Mouse (Mus musculus) forebrain, embryonic 16.5 days (tissue): Measurements from ENCODE around the gene Hmgxb4. TPM values are rescaled to one million over a fixed set of nuclear protein-coding genes. Genes with fewer than 3 reads are reported as not detected.
"Not testable (repeated sequence)": the region's sequence is repeated elsewhere in the genome, so short reads cannot be mapped to it uniquely, and the experiment has no call there.

Experiments
- ATAC-seq: fragments of 200-750 bp; cut with Nextera tagmentation; 2 replicates; pipeline ENCODE4 v1.8.0; 2017; ENCODE audit warnings: mild to moderate bottlenecking, moderate library complexity
- H3K27ac ChIP-seq: fragments of 300-500 bp; sonication (generic); 2 replicates; pipeline ENCODE4 v1.5.1; 2014; ENCODE audit warnings: low read length, control low read depth
- H3K27me3 ChIP-seq: fragments of 300-500 bp; sonication (generic); replicated peaks from 2 replicates; pipeline ENCODE4 v1.6.1; 2014; ENCODE audit warnings: low read length; ENCODE audit not compliant: control insufficient read depth, insufficient read depth
- H3K36me3 ChIP-seq: fragments of 300-500 bp; sonication (generic); 2 replicates; pipeline ENCODE4 v1.6.1; 2014; ENCODE audit not compliant: control insufficient read depth, insufficient read depth
- H3K4me1 ChIP-seq: fragments of 300-500 bp; sonication (generic); replicated peaks from 2 replicates; pipeline ENCODE4 v1.6.1; 2014; ENCODE audit warnings: low read length; ENCODE audit not compliant: control insufficient read depth, insufficient read depth
- H3K4me2 ChIP-seq: fragments of 300-500 bp; sonication (generic); 2 replicates; pipeline ENCODE4 v1.6.1; 2014; ENCODE audit warnings: mild to moderate bottlenecking, low read length, control low read depth
- H3K4me3 ChIP-seq: fragments of 300-500 bp; sonication (generic); replicated peaks from 2 replicates; pipeline ENCODE4 v1.5.1; 2014; ENCODE audit warnings: mild to moderate bottlenecking, low read length, control low read depth
- H3K9ac ChIP-seq: fragments of 300-500 bp; sonication (generic); replicated peaks from 2 replicates; pipeline ENCODE4 v1.6.1; 2014; ENCODE audit warnings: low read depth, low read length, control low read depth
- H3K9me3 ChIP-seq: fragments of 300-500 bp; sonication (generic); 2 replicates; pipeline ENCODE4 v1.6.1; 2016; ENCODE audit warnings: low read length; ENCODE audit not compliant: control insufficient read depth
- WGBS: fragments of 180-500 bp; shearing (Covaris S2); extraction: QIAGEN DNeasy Blood & Tissue Kit; methylation state at CpG from one replicate; pipeline ENCODE4 v1.1.7; 2014; 5-methylcytosine and 5-hydroxymethylcytosine counted together
- polyA plus RNA-seq: library from polyadenylated mRNA; unstranded; fragments of >200 nt; fragmentation: Nextera tagmentation; extraction: Ambion mirVana; gene quantifications from 2 replicates; pipeline ENCODE4 v1.2.1, GENCODE M21; 2015

The Hmgxb4 gene
- 41.2 and 48.3 TPM in 2 replicates for polyA plus RNA-seq

DNA sequence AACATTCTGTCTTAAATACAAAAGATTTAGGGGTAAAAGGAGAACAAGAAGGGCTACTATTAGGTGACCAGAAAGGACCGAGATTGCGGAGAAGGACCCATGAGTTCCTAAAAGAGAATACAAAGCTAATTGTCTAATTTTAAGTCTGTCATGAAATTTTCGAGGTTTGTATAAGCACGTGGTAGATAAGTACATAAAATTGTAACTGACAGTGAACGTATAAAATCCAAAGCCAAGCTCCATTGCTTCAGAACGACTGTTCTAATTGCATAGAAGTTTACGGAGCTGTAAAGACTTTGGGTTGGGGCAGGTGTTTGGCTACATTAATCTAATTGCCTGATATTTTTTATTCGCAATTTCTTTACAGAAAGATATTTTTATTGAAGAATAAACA is at the start of gene Hmgxb4:
Hmgxb4 (plus strand) TSS at position 276 of the 394 bp plus-strand sequence.
- peak within 1 kb of the TSS; percentile 97 for H3K9ac ChIP-seq
- peak within 1 kb of the TSS; percentile 64 for H3K4me2 ChIP-seq
- H3K4me1 ChIP-seq = peaks cover 5% of the 10 kb centered on the region
- peak within 1 kb of the TSS; percentile 95 for H3K27ac ChIP-seq
- ATAC-seq = peak; percentile 14
- 8% methylated on average over 8 of the region's 8 CpGs for WGBS
- H3K27me3 ChIP-seq = 0 out of 2 replicates have a peak, but pooled peaks cover 2% of the 10 kb centered on the region
- no peaks in the 10 kb centered on the region for H3K36me3 ChIP-seq
- H3K9me3 ChIP-seq = no peaks in the 10 kb centered on the region
- H3K4me3 ChIP-seq = peak within 1 kb of the TSS; percentile 66

DNA sequence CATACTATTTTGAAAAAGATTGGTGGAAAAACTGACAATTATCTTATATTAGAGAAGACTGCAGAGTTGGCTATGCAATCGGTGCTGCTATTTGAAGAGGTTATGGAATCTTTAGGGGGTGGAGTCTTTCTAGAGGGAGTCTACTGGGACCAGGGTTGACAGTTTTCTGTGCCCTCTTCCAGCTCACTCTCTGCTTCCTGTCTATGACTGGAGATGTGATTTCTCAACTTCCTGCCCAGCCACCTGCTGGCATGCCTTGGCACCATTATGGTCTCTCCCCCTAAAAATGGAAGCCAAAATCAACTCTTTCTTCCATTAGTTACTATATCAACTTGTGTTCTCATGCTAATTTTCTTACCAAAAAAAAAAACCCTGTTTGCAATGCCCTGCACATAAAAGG is 43.7 kb upstream of the Hmgxb4 start:
- 96% methylated on average over 1 of the region's 1 CpGs for WGBS
- H3K4me2 ChIP-seq = no peak overlapping the region
- no peaks in the 10 kb centered on the region for H3K27me3 ChIP-seq
- H3K9me3 ChIP-seq = no peaks in the 10 kb centered on the region
- ATAC-seq = no peak
- no peaks in the 10 kb centered on the region for H3K4me1 ChIP-seq
- H3K9ac ChIP-seq = no peak overlapping the region
- H3K36me3 ChIP-seq = no peaks in the 10 kb centered on the region
- no peak overlapping the region for H3K27ac ChIP-seq
- no peak overlapping the region for H3K4me3 ChIP-seq

DNA sequence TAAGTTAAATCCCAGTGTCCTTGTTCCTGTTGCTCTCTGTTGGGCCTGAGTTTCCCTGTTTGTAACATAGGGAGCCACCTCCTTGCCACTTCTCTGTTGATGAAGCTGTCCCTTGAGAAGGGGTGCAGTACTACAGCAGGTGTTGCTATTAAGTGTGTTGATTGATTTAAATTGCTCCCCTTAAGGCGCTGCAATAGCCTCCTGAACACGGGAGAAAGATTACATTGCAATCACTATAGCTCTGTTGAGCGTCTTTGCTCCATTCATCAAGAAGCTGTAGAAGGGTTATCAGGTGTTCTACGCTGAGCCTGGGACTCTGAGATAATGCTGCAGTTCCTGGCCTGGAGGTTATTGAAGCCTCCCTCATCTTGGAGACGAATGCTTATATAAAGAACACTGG is 29.2 kb upstream of the Hmgxb4 start:
- Histone ChIP-seq H3K9ac (no peak overlapping the region), H3K27me3 (no peaks in the 10 kb centered on the region), H3K36me3 (no peaks in the 10 kb centered on the region), H3K9me3 (no peaks in the 10 kb centered on the region), H3K27ac (no peak overlapping the region), H3K4me1 (no peaks in the 10 kb centered on the region), H3K4me2 (no peak overlapping the region), H3K4me3 (no peak overlapping the region)
- no peak for ATAC-seq
- 81% methylated on average over 5 of the region's 5 CpGs for WGBS

DNA sequence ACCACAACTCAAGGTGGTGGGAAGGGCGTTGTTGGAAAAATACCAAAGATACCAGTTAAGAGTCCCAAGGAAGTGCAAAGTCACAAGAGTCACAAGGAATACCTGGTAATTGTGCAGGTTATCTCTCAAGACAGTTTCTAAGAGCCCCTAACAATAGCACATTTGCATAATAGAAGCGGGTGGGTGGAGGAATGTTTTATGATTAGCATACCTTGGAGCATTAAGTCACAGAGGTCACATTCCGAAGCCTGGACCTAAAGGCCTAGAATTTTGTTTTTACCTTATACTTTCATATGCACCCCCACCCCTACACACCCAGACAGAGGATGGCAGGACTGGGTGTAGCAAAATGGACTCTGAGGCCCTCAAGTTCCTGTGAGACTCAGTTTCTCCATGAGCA is 22.9 kb upstream of the Hmgxb4 start:
- H3K9me3 ChIP-seq, ATAC-seq, H3K4me1 ChIP-seq, H3K4me3 ChIP-seq, H3K9ac ChIP-seq, H3K4me2 ChIP-seq, H3K36me3 ChIP-seq, H3K27ac ChIP-seq, H3K27me3 ChIP-seq: not testable (repeated sequence)
- WGBS = 95% methylated on average over 3 of the region's 3 CpGs

DNA sequence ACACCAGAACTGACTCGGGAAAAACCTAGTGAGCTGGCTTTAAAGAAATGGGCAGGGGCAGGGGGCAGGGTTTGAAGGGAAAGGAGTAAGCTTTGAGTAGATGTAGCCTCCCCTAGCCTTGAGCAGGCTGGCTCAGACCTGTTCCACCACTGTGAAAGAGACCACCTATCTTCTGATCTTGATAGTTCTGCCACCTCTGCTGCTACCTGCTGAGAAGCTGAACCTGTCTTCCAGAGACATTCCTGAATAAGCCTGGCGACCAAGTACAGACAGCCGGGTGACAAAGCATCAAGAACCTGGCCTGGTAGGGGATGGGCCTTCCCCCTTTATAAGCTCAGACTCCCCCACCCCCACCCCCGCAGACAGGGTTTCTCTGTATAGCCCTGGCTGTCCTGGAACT is 21.5 kb upstream of the Hmgxb4 start:
- Histone ChIP-seq H3K9ac (no peak overlapping the region), H3K36me3 (no peaks in the 10 kb centered on the region), H3K27me3 (no peaks in the 10 kb centered on the region), H3K9me3 (no peaks in the 10 kb centered on the region), H3K27ac (no peak overlapping the region), H3K4me1 (no peaks in the 10 kb centered on the region), H3K4me2 (no peak overlapping the region), H3K4me3 (no peak overlapping the region)
- WGBS = 82% methylated on average over 4 of the region's 4 CpGs
- no peak for ATAC-seq

DNA sequence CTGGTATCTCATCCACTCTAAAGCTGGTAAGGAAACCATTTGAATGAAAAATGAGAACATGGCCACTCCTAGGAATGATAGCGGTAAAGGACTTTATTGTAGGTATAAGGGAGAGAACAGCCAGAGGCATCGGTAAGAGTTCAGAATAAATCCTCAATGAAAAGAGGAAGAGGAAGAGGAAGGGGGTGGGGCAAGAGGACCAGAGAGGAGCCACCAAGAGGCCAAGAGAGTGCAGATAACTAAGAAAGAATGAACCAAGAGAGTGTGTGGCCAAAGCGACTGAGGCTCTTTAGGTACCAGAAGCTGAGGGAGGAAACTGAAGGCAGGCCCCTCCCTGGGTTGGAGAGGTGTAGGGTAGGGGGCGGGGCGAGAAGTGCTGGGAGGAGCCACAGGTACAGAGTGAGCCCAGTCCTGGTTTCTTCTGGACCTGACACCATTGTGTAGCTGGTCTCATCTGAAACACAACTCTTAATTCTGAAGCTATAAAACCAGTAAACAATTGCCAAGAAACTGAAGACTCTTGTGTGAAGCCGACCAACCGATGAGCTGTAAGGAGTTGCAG is 20.8 kb upstream of the Hmgxb4 start:
- no peak for ATAC-seq
- 85% methylated on average over 7 of the region's 7 CpGs for WGBS
- Histone ChIP-seq H3K9me3 (no peaks in the 10 kb centered on the region), H3K27me3 (no peaks in the 10 kb centered on the region), H3K4me1 (no peaks in the 10 kb centered on the region), H3K27ac (no peak overlapping the region), H3K9ac (no peak overlapping the region), H3K4me3 (no peak overlapping the region), H3K36me3 (no peaks in the 10 kb centered on the region), H3K4me2 (no peak overlapping the region)

DNA sequence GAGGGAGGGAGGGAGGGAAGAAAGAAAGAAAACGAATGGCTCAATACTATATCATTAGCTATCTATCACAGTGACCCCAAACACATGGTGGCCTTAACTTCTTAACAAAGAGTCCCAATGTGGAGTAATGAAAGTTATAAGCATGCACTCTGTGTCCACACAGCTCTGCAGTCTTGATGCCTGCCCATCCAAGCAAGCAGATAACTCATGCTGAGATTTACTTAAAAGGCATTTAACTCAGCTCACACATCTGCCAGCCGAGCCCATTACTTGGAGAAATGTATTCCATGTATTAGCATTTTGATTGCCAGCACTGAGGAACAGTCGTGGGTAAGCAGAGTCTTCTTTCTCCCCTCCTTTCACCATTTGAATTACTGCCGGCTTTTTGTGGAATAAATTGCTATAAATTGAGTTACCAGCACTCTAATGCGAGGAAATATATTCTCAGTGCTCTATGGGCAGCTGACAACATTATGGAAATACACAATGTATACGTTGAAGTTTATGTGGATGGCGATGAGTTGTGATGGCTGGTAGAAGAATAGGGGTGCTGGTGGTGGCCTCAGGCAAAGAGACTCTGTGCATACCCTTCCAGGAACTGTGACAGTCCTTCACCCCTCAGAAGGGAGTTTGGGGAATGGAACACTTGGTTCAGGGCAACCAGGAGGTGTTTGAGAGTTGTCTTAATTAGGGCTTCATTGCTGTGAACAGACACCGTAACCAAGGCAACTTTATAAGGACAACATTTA is 19.9 kb upstream of the Hmgxb4 start:
- no peak overlapping the region for H3K4me2 ChIP-seq
- no peaks in the 10 kb centered on the region for H3K4me1 ChIP-seq
- ATAC-seq = peak; percentile 62; the same call in 1 of the 2 replicates
- no peaks in the 10 kb centered on the region for H3K36me3 ChIP-seq
- 57% methylated on average over 8 of the region's 8 CpGs for WGBS
- H3K9me3 ChIP-seq = no peaks in the 10 kb centered on the region
- no peaks in the 10 kb centered on the region for H3K27me3 ChIP-seq
- no peak overlapping the region for H3K4me3 ChIP-seq
- H3K27ac ChIP-seq = no peak overlapping the region
- H3K9ac ChIP-seq = no peak overlapping the region

DNA sequence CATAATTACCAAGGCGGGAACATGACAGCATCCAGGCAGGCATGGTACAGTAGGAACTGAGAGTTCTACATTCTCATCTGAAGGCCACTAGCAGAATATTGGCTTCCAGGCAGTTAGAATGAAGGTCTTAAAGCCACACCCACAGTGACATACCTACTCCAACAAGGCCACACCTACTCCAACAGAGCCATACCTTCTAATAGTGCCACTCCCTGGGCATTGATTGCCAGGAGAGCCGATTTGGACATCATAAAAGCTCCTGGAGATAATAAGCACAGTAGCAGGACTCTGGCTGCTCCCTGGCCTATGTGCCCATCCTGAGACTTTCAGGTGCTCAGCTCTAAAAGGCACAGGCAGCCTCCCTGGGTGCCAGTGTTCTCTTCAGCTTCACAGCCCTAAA is 19.3 kb upstream of the Hmgxb4 start:
- Histone ChIP-seq H3K9me3 (no peaks in the 10 kb centered on the region), H3K27ac (no peak overlapping the region), H3K36me3 (no peaks in the 10 kb centered on the region), H3K4me3 (no peak overlapping the region), H3K27me3 (no peaks in the 10 kb centered on the region), H3K9ac (no peak overlapping the region), H3K4me1 (no peaks in the 10 kb centered on the region), H3K4me2 (no peak overlapping the region)
- 83% methylated on average over 2 of the region's 2 CpGs for WGBS
- no peak for ATAC-seq

DNA sequence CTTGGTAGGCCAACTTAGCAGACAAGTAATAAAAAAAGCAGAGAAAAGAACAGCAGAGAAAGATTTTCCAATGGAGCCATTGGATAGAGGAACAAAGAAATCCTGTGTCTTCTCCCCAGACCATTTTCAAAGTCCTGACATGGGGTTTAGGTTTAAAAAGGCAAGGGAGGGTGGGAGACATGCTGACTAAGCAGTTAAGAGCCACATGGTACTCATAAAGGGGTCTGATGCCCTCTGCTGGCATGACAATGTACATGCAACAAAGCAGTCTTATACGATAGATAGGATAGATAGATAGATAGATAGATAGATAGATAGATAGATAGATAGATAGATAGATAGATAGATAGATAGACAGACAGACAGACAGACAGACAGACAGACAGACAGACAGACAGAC is 15.7 kb upstream of the Hmgxb4 start:
- H3K27me3 ChIP-seq = no peaks in the 10 kb centered on the region
- H3K4me1 ChIP-seq = no peaks in the 10 kb centered on the region
- WGBS = 71% methylated on average over 1 of the region's 1 CpGs
- no peaks in the 10 kb centered on the region for H3K36me3 ChIP-seq
- H3K27ac ChIP-seq = no peak overlapping the region
- no peaks in the 10 kb centered on the region for H3K9me3 ChIP-seq
- H3K4me2 ChIP-seq = no peak overlapping the region
- H3K9ac ChIP-seq = no peak overlapping the region
- H3K4me3 ChIP-seq = no peak overlapping the region
- ATAC-seq = no peak; the same call in 1 of the 2 replicates
